Mouse (Mus musculus) bone marrow macrophage, adult 2 months (primary cell): ENCODE measurements around the gene Gm7075. TPM values are rescaled to one million over a fixed set of nuclear protein-coding genes. Genes with fewer than 3 reads are reported as not detected.
"Not testable (repeated sequence)": the region's sequence is repeated elsewhere in the genome, so short reads cannot be mapped to it uniquely, and the experiment has no call there.

ENCODE experiments used
- H3K27ac ChIP-seq: 2 replicates; pipeline ENCODE4 v1.5.1; 2012; ENCODE audit warnings: low read depth, low read length; ENCODE audit not compliant: insufficient read depth
- H3K4me1 ChIP-seq: 2 replicates; pipeline ENCODE4 v1.6.1; 2012; ENCODE audit warnings: low read length; ENCODE audit not compliant: control insufficient read depth, insufficient read depth
- H3K4me3 ChIP-seq: 2 replicates; pipeline ENCODE4 v1.5.1; 2012; ENCODE audit warnings: mild to moderate bottlenecking, low read length, moderate library complexity; ENCODE audit not compliant: insufficient read depth
- CTCF ChIP-seq: IDR thresholded peaks from 2 replicates; pipeline ENCODE4 v1.5.1; 2012; ENCODE audit warnings: low read depth, mild to moderate bottlenecking, low read length, moderate library complexity
- POLR2A ChIP-seq: IDR thresholded peaks from 2 replicates; pipeline ENCODE4 v1.6.1; 2012; ENCODE audit warnings: mild to moderate bottlenecking, low read depth, low read length, borderline replicate concordance
- polyA plus RNA-seq: library from polyadenylated mRNA; stranded (reverse); fragments of >200 nt; gene quantifications from 2 replicates; pipeline ENCODE4 v1.2.4, GENCODE M21; 2012; ENCODE audit not compliant: missing spikeins, insufficient read depth, insufficient read length

The Gm7075 gene
- not detected in 2 replicates for polyA plus RNA-seq

DNA sequence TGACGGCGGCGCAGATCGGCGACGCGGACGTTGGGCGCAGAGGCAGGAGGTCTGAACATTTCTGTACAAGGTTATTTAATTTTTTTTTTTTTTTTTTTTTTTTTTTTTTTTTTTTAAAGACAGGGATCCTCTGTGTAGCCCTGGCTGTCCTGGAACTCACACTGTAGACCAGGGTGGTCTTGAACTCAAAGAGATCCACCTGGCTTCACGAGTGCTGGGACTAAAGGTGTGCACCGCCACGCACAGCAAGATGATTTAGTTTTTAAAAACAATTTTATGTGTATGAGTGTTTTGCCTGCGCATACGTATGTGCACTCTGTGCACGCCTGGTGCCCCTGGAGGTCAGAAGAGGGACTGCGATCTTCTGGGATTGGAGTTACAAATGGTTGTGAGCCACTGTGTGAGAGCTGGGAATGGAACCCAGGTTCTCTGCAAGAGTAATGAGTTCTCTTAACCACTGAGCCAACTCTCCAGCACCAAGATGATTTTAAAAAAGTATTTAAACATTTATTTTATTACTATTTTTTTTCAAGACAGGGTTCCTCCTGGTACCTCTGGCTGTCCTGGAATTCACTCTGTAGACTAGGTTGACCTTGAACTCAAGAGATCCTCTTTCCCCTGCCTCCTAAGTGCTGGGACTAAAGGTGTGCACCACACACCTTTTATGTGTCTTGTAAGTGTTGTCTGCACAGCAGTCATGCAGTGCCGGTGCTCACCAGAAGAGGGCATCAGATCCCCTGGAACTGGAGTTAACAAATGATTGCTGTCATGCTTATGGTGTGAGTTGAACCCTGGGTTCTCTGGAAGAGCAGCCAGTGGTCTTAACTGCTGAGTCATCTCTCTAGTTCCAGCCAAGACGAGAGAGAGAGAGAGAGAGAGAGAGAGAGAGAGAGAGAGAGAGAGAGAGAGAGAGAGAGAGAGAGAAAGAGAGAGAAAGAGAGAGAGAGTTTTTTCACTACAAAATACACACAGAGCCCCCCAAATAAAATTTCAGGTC, at the start of gene Gm7075:
Gene Gm7075 (minus strand): TSS at position 51 of the 997 bp plus-strand sequence.
- Histone ChIP-seq H3K27ac (no peak within 1 kb of the TSS), H3K4me1 (no peaks in the 10 kb centered on the region; the same call in 1 of the 2 replicates), H3K4me3 (no peak within 1 kb of the TSS)
- TF ChIP-seq CTCF (no peak; the same call in 1 of the 2 replicates), POLR2A (no peak)

DNA sequence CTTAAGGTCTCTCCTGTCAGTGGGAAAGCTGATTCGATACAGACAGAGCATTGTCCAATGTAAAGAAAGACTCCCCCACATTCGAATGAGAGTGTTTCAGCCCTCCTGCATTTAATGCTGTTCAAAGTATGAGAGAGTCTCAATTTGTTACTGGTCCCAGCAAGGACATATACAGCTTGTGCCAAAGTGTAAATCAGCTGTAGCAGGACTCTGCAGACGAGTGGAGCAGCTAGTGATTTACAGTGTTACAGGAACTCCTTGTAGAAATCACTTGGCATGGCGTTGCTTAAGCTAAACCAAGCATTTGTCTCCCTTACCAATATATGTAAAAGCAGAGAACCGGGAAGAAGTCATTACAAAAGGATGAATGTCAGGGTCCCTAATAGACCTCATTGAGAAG, 39.3 kb upstream of the Gm7075 start:
- Histone ChIP-seq H3K27ac (no peak overlapping the region), H3K4me3 (no peak overlapping the region), H3K4me1 (no peaks in the 10 kb centered on the region)
- TF ChIP-seq CTCF (no peak), POLR2A (no peak)

DNA sequence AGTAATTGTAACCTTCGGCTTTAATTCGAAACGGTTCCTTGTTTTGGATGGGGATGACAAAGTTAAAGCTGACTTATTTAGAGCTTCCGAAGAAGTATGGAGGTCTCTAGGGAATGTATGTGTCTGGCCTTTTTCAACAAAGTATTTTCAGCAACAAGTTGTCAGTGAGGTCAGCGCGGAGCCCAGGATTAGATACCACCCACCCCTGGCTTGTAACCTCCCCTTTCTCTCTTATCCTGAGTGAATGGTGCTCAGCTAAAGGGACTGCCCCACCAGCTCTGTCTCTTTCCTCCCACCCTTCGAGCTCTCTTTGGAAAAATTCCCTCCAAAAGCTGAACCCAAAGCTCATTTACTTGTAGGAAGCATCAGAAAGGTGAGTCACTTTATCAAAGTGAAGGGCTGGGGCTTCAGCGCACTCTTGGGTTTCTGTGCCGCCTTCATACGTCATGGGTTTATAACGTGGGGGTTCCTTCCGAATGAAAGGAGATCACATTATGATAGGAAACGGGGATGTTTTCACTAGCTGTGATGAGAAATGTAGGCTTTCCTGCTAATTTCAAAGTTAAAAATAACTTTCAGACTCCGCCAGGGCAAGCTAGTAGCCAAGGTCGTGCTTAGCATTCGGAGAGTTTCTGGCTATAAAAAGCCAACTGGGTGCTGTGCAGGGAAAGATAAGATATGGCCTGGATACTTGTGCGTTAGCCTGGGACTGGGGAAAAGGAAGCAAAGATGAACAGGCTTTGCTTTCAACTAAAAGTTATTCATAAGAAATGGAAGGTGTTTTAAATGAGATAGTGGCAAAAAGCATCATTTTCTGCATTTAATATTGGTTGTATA, 35.9 kb upstream of the Gm7075 start:
- no peak overlapping the region for H3K4me3 ChIP-seq
- H3K4me1 ChIP-seq = no peaks in the 10 kb centered on the region
- H3K27ac ChIP-seq = no peak overlapping the region
- TF ChIP-seq POLR2A (no peak), CTCF (no peak)

DNA sequence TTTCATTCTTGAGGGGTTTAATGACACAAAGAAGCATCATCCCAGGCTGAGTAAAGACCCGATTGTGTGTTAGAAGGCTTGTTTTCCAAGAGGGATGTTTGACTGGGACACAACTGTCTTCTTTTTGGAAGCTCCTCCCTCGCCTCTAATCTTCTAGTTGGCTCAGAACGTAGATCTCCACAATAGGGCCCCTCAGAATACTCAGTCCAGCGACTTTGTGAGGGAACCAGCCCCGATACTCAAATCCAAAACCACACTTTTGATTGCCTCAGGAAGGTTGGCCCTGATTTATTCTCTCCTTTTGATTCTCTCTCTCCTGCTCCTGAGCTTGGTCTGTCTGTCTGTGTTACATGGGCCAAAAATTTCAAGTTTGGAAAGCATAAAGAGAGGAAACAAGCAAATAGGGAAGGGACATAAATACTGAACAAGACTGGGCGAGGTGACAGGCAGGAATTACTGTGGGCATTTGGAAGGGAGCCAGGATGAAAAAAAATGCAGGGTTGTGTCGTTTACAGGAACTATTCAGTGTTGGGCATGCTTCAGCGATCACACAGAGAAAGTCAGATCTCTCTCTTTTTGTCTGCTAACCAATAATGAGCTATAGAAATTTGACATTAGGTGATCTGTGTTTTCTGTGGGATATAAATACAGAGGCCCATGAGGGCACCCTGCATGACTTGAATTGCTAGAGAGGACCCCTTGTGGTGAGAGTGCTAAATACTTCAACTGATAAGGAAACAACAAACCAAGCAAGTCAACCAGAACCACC, 33.7 kb upstream of the Gm7075 start:
- Histone ChIP-seq H3K4me1 (no peaks in the 10 kb centered on the region), H3K27ac (no peak overlapping the region), H3K4me3 (no peak overlapping the region)
- TF ChIP-seq CTCF = no peak

DNA sequence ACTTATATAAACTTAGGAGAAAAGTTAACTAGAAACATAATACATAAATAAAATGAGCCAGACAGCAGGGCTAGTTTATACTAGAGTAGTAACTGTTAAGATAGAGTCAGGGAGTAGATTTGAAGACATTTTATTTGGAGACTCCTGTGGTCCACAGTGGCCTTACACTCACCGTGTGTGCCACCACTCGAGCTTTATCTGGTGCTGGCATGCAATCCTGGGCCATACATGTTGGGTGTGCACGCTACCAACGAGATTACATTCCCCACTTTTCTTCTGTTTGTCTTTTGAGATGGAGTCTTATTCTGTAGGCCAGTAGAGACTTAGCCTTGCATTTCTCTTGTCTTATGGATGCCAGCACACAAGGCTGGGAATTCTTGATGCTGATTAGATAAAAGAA, 32.3 kb upstream of the Gm7075 start:
- no peaks in the 10 kb centered on the region for H3K4me1 ChIP-seq
- TF ChIP-seq POLR2A (no peak), CTCF (no peak)
- no peak overlapping the region for H3K4me3 ChIP-seq
- H3K27ac ChIP-seq = no peak overlapping the region

DNA sequence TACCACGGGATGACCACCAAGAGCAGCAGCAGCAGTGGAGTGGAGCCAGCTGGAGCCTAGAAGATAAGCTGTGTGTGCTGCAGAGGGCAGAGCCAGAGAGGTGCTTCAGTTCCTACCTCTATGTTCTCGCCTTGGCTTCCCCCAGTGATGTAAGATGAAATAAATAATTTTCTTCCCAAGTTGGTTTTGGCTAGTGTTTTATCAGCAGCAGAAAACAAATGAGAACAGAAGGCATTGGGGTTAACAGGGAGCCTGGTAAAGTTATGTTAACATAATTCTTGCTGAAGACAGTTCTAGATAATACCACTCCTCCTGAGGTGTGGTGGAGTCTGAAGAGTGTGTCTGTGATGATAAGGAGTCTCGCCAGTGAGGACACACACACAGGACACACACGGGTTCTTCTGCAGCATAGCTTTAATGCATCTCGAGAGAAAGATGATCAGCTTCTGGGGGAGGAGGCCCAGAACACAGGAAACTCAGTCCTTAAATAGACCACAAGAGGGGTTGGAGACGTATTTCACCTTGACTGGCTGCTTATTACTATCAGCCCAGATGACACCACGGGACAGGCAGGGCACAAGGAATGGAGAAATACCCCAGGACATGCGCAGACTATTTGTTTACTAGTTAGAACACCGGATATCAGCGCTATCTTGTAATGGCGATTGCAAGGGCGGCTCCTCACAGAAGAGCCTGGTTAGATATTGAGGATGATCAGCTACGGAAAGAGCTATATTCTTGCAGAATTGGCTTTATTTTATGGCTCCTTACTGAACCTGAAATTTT, 23.2 kb upstream of the Gm7075 start:
- not testable (repeated sequence) for H3K4me3 ChIP-seq, H3K27ac ChIP-seq

DNA sequence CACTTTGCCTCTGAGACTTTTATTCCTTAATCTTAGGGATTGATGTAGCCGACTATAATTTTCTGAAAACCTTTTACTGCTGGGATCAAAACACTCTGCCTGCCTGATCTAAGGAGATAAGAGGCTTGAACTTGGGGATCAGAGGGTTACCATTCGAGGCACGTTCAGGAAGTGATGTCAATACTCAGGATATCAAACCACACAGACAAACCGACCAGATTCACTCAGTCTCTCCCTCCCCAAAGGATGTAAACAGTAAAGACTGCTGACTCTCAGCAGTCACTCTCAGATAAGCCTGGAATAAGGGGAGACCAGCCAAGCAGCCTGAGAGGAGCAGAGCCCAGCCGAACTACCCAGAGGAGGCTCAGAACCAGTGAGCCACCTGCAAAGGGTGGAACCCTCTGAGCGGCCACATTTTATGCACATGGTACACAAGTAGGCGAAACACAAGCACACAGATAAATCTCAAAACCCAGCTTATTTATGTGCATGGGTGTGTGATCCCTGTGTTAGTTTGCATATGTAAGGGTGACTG, 18.2 kb upstream of the Gm7075 start:
- no peak overlapping the region for H3K27ac ChIP-seq
- no peak for TF ChIP-seq POLR2A
- no peak for TF ChIP-seq CTCF
- H3K4me3 ChIP-seq = no peak overlapping the region
- no peaks in the 10 kb centered on the region for H3K4me1 ChIP-seq

More for the DNA sequence above, 23.2 kb upstream of the Gm7075 start:
- not testable (repeated sequence) for H3K4me1 ChIP-seq

DNA sequence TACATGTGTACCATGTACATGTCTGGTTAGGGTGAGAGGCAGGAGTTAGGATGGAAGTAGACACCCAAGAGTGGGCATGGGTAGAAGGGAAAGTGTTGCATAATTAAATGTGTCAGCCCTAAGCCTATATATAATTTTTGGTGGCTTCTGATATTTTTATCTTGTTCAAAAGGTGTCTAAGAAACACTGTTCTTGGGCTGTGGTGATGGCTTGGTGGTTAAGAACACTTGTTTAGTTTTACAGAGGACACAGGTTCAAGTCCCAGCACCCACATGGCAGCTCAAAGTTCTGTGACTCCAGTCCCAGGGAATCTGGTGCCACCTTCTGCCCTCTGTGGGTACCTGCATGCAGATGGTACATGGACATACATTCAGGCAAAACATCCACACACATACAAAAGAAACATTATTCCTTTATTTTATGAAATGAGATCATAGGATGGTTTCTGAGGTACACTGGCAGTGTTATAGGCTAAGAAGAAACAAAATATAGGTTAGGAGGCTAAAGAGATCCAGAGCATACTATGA, 17.2 kb upstream of the Gm7075 start:
- H3K27ac ChIP-seq = no peak overlapping the region
- H3K4me1 ChIP-seq = no peaks in the 10 kb centered on the region
- no peak for TF ChIP-seq POLR2A
- no peak for TF ChIP-seq CTCF
- no peak overlapping the region for H3K4me3 ChIP-seq
